Mouse (Mus musculus) CD4-positive, CD25-positive, alpha-beta regulatory T cell, adult 4 months (primary cell): ENCODE data around the gene Zfp169. TPM values are rescaled to one million over a fixed set of nuclear protein-coding genes. Genes with fewer than 3 reads are reported as not detected.
"Not testable (repeated sequence)": the region's sequence is repeated elsewhere in the genome, so short reads cannot be mapped to it uniquely, and the experiment has no call there.

ENCODE experiments used
- ATAC-seq: one replicate; pipeline ENCODE4 v1.8.0; 2017
- polyA plus RNA-seq, 2 experiments: library from polyadenylated mRNA; unstranded; fragments of 100-300 nt; shearing (Covaris generic); gene quantifications; one replicate each; pipeline ENCODE4 v1.2.1; 2017

Gene Zfp169
- polyA plus RNA-seq, result 10 to 100 TPM; 14.7 to 18.3 TPM

DNA sequence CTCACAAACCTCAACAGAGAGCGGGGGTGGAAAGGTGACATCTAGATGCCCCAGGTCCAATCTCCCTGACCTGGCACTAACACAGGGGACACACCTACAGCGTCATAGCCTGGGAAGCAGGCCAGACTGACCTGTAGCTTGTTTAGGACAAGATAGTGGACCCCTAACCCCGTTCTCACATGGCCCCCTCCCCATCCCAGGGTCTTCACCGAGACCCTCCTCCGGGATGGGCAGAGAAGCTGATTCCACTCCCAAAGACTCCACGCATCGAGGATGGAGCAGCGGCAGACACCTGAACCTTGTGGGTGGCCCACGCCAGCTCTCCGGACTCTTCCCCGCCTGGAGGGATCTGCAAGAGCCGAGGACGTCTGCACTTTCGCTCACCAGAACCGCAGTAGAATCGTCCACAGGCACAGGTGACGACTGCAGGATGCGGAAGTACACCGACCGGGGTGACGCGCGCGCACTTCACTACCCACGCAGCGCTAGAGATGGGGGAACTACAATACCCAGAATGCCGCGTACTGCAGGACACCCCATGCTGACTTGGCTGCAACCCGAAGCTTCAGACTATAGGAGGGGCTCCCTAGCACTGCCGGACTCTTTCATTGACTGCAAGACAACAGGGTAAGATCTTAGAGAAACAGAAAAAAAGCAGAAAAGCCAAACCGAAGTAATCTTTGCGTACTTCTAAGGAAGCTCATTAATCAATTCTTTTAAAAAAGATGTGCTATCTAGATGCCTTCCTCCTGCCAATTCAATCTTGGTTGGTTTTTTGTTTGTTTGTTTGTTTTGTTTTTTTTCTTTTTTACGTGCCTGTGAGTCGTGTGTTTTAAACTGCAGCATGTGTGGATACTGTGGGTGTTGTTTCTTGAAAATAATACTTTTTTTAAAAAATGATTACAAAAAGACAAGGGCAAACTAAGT lies at the start of gene Zfp169, which contains the start of gene A830005F24Rik:
TSS of gene Zfp169 (minus strand) at position 449 of the 927 bp plus-strand sequence.
TSS of gene A830005F24Rik (plus strand) at position 568 of the 927 bp plus-strand sequence.
- ATAC-seq, result peak; percentile 92

DNA sequence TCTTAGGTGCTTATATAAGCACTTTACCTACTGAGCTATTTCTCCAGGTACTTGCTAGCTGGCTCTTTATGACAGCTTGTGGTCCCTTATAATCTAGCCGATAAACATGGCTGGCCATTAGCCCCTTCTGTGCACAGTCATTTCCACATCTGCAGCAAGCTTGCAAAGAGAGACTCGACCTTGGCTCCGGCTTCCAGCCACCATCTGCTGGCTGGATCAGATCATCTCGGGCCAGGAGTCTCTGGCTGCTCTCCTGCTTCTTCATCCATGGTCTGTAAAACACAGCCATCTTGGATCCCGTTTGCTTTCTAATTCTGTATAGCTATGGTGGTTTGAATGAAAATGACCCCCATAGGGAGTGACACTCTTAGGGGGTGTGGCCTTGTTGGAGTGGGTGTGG lies 49.1 kb upstream of the Zfp169 start:
- no peak for ATAC-seq

DNA sequence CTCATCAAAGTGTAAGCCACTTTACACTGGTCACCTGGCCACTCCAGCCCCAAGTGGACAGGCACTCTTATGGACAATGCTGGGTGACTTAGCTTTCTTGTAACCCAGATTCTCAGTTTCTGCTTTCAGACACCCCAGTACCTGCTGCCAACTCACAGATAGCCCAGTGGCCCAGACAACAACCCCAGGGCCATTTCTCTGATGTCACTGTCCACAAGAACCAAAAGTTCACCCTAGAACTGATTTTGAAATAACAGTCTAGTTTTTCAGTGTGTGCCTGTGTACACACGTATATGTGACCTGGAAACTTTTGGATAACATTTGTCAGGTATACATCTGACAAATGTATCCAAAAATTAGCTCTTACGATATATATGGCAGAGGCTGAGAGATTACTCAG lies 48.2 kb upstream of the Zfp169 start:
- no peak for ATAC-seq

DNA sequence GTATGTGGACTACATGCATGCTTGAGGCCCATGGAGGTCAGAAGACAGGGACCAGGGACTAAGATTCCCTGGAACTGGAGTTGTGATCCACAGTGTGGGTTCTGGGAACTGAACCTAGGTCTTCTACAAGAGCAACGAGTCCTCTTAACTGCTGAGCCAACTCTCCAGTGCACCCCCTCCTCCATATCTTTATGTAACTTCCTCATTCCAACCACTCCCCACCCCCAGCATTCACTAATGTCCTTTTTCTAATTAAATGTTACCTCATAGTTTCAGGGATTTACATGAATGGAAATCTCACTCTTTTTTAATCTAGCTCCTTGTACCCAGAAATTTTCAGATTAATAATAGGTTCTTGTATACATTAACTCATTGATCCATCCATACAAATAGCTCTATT lies 42.7 kb upstream of the Zfp169 start:
- ATAC-seq, result no peak

DNA sequence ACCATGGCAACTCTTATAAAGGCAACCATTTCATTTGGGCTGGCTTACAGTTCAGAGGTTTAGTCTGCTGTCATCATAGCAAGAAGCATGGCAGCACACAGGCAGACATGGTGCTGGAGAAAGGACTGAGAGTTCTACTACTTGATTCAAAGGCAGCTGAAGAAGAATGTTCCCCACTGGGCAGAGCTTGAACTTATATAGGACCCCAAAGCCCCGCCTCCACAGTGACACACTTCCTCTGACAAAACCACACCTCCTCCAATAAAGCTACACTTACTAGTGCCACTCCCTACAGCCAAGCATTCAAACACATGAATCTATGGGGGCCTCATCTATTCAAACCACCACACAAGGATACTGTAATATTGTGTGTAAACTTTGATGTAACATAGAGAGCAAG lies 41.3 kb upstream of the Zfp169 start:
- no peak for ATAC-seq

DNA sequence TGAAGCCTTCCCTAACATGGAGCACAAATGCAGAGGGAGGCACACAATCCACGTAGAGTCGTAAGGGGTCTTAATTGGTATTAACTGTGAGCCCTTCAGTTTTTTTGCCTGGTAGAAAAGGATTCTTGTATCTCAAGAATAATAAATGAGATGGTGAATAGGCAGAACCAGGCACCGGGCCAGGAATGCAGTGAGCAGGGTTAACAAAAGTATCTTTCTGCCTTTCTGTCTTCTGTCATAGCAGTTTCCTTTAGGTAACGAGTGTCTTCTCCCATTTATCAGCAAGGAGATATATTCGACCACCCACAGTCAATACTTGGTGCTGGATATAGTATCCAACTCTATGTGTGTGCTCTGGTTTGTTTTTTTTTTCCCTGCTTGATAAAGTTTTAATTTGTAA lies 40.3 kb upstream of the Zfp169 start:
- no peak for ATAC-seq

DNA sequence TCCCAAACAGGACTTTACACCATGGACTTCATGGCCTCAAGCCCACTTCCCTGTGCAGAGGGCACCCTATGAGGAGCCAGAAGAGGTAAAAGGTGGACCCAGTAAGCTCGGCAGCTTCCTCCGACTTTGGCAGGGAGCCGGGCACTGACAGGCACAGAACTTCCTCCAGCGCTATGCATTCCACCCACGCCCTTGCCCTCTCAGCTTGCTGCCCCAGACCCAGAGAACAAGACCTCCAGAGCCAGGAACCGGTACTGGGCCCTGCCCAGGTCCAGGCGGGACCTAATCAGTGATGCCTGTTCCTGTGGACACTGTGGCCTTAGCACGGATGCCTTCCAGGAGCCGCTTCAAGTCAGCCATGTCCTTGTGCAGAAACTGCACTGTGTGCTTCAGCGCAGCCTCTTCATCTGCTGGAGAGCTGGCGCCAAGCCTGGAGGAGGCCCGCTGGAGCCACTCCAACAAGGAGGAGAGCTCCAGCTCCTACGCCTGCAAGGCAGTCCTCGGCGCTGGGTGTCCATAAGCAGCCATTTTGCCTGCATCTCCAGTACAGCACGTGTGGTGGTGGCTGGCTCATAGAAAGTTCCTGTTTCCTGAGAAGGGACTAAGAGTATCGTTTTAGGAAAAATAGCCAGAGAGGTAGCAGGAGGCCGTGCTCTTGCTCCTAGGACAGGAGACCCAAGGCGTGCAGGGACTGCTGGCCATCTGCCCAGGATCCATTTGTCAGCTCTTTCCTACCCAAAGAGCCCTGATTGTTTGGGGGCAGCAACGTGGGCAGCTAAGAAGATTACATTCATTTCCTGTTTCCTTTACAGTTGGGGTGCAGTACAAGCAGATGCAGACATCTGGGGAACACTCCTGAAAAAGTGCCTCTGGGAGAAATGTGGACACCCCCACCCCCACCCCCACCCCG lies 39.2 kb upstream of the Zfp169 start:
- ATAC-seq, result peak; percentile 67

DNA sequence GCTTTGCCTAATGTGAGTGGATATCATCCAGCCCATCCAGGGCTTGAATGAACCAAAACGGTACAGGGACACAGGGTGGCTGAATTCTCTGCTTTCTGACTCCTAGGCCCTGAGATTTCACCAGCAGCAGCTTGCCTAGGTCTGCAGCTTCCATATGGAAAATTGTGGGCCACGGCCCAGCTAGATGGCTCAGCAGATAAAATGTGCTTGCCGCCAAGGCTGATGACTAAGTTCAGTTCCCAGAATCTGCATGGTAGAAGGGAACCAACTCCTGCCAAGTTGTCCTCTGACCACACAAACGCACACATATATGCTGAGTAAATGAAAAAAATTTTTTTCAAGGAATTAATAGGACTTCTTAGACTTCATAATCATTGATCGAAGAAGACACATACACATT lies 35.0 kb upstream of the Zfp169 start:
- no peak for ATAC-seq

DNA sequence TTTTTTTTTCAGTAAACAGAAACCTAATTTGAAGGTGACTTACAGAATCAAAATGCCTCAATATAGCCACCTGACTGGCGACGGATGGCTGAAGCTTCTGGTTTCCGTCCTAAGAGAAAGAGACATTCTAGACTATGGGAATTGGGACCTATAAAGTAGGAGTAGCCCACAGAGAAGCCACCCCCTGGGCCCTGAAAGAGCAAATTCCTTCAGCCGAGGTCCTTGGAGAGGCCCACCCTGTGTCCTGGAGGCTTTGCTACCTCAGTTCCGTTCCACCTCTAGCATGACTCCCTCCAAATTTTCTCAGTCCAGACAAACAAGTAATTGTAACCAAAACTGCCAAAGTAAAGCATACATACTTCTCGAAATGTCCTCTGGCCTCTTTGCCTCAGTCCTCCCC lies 34.4 kb upstream of the Zfp169 start:
- no peak for ATAC-seq

DNA sequence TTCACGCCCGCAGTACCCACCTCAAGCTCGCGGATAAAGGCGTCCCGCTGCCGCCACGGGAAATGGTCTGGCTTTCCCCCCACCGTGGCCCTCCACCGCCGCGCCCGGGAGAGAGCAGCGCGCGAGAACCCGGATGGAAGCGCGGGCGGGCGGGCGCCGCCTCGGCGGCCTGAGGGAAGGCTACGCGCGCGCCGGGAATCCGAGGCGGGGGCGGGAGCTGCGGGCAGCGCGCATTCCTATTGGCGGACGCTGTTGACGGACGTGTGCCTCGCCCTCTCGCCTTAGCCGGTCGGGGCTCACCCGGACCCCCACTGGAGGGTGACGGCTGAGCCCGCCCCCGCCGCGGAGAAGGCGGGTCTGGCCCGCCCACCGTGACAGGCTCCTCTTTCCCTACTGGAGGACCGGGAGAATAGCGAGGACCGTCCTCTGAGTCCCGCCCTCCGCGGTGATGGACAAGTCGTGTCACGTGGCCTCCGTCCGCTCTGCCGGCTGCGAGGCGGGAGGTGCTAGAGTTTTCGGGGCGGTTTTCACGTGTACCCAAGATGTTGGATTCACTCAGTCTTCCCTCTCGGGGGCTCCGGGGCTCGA lies 33.2 kb upstream of the Zfp169 start:
- ATAC-seq, result peak; percentile 87

DNA sequence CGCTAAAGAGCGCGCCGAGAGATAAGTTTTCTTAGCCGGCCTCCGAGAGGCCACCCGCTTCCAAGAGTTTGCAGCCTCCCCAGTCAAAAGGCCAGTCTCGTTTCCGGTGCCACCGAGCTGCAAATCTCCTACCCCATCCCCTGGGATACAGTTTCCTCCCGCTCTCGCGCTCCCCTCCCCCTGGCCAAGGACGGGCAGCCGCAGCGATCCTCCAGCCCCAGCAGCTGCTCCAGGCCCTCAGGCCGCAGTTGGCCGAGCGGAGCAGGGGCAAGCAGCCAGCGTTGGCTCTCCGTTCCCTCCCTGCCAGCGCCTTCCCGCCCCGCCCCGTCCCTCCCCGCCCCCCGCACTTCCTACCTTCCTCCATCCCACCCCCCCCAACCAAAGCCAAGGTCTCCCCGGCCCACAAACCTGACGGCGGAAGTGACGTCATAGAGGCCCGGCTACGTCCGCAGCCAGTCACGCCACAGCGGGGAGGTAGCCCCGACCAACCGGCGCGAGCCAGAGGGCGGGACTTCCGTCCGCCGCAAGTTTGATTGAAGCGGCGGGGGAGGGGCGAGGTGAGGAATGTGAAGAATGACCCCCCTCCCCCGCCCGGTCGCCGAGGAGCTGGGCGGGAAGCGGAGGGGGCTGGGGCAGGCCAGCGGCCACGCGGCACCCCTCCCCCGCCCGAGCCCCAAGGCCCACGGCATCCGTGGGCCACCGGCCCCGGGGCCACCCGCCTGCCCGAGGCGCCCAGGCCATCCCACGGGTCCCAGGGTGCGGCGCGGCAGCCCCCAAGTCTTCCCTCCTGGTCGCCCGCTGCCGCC lies 32.4 kb upstream of the Zfp169 start:
- peak; percentile 74 for ATAC-seq

DNA sequence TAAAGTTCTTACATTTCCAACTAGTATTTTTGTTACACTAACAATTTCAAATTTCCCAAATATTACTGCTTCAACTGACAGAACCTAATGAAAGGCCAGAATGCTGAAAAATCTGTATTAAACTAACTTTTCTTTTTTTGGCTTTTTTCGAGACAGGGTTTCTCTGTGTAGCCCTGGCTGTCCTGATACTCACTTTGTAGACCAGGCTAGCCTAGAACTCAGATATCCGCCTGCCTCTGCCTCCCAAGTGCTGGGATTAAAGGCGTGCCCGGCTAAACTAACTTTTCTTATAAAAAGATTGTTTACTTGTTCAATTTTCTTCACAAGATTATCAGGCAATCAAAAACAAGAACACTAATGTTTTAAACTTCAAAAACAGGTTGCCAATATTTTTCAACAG lies 31.6 kb upstream of the Zfp169 start:
- ATAC-seq, result no peak

DNA sequence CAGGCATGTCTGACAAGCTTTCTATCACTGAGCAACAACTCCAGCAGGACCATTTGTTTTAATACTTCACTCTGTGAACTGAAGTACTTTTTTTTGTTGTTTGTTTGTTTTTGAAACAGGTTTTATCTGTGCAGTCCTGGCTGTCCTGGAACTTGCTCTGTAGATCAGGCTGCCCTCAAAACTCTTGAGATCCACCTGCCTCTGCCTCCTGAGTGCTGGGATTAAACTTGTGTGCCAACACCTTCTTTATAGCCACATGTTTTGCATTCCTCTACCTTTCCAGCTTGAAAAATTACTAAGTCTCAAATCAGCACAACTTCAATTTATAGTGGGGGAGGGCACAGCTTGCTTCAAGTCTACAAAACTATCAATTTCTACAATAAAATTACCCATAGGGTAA lies 31.1 kb upstream of the Zfp169 start:
- no peak for ATAC-seq

DNA sequence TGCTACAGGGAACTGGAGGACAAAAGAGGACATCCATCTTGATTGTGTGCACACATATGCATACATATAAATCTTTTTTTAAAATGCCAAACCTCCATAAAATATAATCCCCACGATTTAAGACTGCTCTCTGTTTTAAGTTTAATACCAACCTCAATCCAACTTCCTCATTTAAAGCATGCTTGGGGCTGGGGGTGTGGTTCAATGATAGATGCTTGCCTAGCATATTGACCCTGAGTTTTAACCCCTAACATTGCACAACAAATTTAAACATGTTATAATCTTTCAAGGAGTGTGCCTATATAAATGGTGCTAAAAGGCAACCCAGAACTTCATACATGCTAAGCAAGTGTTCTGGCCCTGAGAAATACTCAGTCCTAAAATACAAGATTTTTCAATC lies 27.2 kb upstream of the Zfp169 start:
- ATAC-seq, result no peak

DNA sequence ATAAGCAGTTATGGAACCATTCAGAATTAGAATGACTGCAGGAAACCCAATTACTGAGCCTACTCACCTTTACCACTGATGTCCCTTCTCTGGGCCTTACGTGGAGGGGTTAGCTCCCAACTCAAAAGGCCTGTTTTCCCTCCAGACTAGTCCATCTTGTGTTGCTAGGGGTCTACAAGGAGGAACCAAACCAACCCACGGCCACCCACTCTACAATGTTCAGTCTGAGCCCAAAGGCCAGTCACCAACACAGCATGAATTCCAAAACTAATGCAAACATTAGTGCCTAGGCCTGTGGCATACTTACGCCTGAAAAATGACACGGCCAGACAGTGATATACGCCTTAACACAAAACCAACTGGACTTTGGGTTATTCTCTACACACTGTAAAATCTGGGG lies 20.2 kb upstream of the Zfp169 start:
- no peak for ATAC-seq

DNA sequence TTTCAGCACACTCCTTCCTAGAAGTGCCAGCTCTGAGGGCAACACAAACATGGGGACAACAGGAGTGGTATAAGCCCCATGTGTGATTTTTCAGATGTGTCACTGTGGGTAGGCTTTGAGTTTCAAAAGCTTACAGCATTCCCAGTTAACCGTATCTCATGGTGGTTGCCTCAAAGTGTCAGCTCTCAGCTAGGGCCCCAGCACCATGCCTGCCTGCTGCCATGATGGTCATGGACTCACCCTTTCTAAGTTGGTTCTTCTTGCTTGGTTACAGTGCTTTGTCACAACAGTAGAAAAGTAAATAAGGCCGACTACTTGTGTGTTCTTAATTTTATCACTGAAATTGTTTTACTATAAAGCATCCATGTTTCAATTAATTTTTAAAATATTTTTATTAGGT lies 18.2 kb upstream of the Zfp169 start:
- ATAC-seq, result no peak

DNA sequence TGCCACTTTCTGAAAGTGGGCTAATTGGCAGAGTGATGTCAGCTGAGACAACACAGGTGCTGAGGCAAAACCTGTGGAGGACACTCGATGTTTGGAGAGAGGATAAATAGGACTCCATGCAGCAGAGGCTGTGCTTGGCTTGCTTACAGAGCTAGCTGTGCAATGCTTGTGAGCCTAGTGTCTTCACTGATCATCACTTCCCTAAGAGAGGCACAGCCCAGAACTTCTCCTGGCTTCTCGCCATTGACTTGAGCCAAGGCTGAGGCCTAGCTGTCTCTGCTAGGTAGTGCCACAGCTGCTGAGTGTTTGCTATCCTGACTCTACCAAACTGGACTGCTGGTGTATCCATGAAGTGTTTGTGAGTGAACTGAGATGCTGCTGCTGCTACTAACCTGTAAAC lies 17.4 kb upstream of the Zfp169 start:
- no peak for ATAC-seq

DNA sequence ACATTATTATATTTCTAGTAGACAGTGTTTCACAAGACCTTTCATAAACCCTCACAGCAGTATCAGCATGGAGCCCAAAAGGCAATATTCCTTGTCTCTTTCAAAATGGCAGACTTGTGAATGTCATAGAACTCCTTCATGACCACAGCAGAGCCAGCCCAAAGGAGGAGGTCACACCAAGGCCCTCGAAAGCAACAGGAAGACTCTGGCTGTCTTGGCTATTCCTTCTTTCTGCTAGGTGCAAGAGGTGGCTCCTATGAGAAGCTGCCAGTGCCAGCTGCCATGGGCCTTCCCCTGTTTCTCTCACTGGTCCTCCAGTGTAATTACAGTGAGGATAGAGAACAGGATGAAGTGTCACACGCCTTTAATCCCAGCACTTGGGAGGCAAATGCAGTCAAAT lies 15.8 kb upstream of the Zfp169 start:
- no peak for ATAC-seq

DNA sequence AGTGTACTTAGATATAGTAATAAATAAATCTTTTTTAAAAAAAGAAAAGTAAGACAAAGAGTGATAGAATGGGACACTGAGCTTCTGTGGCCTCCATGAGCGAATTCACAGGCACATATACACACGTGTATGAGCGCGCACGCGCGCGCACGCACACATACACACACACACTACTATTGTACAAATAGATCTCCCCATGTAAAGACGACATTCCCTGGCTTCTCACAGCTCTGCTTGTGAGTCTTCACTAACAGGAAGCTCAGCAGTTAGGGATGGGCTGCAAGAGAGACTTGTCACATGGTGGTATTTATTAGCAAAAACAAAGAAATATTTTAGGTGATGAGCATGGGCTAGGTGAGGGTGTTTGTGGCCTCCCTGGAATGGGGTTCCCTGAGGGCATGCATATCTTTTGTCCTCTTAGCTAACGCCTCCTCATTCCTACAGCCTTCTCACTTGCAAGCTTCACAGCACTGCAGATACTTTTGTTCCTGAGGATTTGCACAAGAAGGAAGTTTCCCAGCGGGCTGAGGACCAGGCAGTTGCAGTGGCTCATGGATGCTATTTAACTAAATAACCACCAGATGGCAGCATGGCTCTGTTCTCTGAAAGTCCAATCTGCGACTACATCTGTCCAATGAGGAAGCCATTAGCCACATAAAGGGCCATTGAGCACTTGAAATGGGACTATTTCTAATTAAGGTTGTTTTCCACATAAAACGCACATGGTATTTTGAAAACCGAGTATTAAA lies 15.0 kb upstream of the Zfp169 start:
- ATAC-seq, result peak; percentile 94

DNA sequence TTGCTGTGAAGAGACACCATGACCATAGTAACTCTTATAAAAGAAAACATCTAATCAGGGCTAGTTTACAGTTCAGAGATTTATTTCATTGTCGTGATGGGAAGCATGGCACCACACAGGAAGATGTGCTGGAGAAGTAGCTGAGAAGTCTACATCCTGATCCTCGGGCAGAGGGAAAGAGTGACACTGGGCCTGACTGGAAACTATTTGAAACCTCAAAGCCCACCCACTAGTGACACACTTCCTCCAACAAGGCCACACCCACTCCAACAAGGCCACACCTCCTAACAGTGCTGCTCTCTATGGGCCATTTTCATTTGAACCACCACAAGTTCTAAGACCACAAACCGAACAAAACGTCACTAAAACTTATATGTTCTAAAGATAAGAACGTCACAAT lies 12.5 kb upstream of the Zfp169 start:
- ATAC-seq, result peak; percentile 30

DNA sequence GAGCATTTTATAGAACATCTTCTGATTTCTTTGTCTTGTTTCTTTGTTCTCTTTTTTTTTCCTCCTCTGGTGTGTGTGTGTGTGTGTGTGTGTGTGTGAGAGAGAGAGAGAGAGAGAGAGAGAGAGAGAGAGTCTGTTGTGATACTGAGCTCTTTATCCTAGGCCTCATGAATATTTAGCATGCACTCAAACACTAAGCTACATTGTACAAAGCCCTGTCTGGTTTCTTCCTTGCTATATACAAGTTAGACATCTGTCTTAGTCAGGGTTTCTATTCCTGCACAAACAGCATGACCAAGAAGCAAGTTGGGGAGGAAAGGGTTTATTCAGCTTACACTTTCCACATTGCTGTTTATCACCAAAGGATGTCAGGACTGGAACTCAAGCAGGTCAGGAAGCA lies 5.9 kb upstream of the Zfp169 start:
- not testable (repeated sequence) for ATAC-seq
